Mouse (Mus musculus): Measurements from ENCODE around the gene Sulf2.

Sulf2 gene

GRCm38 (mm10) chr2:166119992-166120391, 35.5 kb downstream of the Sulf2 start:
- DNase-seq (ENCODE audit: low read depth, low spot score) = no peak

GRCm38 (mm10) chr2:166116704-166117103, 38.8 kb downstream of the Sulf2 start:
- no peak for DNase-seq (ENCODE audit: low read depth, low spot score)

- DNase-seq (ENCODE audit: low read depth, low spot score) = no peak
These were observed 39.2 kb downstream of the Sulf2 start for GRCm38 (mm10) chr2:166116278-166116608.

- no peak for DNase-seq (ENCODE audit: low read depth, low spot score)
These were observed 39.7 kb downstream of the Sulf2 start for GRCm38 (mm10) chr2:166115571-166116277.

GRCm38 (mm10) chr2:166112986-166113385, 42.5 kb downstream of the Sulf2 start:
- no peak for DNase-seq (ENCODE audit: low read depth, low spot score)

- no peak for DNase-seq (ENCODE audit: low read depth, low spot score)
These were observed 43.6 kb downstream of the Sulf2 start for GRCm38 (mm10) chr2:166111831-166112250.

- DNase-seq (ENCODE audit: low read depth, low spot score) = no peak
These were observed 44.2 kb downstream of the Sulf2 start for GRCm38 (mm10) chr2:166111238-166111637.

- no peak for DNase-seq (ENCODE audit: low read depth, low spot score)
These were observed 44.7 kb downstream of the Sulf2 start for GRCm38 (mm10) chr2:166110764-166111163.

GRCm38 (mm10) chr2:166108326-166108725, 47.1 kb downstream of the Sulf2 start:
- peak; percentile 58 for DNase-seq (ENCODE audit: low read depth, low spot score)

- no peak for DNase-seq (ENCODE audit: low read depth, low spot score)
These were observed 47.6 kb downstream of the Sulf2 start for GRCm38 (mm10) chr2:166107911-166108310.

GRCm38 (mm10) chr2:166106631-166107030, 48.8 kb downstream of the Sulf2 start:
- DNase-seq (ENCODE audit: low read depth, low spot score) = no peak

GRCm38 (mm10) chr2:166105911-166106310, 49.6 kb downstream of the Sulf2 start:
- DNase-seq (ENCODE audit: low read depth, low spot score) = no peak

GRCm38 (mm10) chr2:166102893-166103292, 52.6 kb downstream of the Sulf2 start:
- no peak for DNase-seq (ENCODE audit: low read depth, low spot score)

- no peak for DNase-seq (ENCODE audit: low read depth, low spot score)
These were observed 54.9 kb downstream of the Sulf2 start for GRCm38 (mm10) chr2:166100309-166101262.

GRCm38 (mm10) chr2:166098292-166098933, 57.0 kb downstream of the Sulf2 start:
- no peak for DNase-seq (ENCODE audit: low read depth, low spot score)

GRCm38 (mm10) chr2:166097443-166098291, 57.8 kb downstream of the Sulf2 start:
- no peak for DNase-seq (ENCODE audit: low read depth, low spot score)

- DNase-seq (ENCODE audit: low read depth, low spot score) = no peak
These were observed 58.6 kb downstream of the Sulf2 start for GRCm38 (mm10) chr2:166096834-166097233.

- no peak for DNase-seq (ENCODE audit: low read depth, low spot score)
These were observed 59.2 kb downstream of the Sulf2 start for GRCm38 (mm10) chr2:166096300-166096699.

GRCm38 (mm10) chr2:166092412-166092811, 63.1 kb downstream of the Sulf2 start:
- DNase-seq (ENCODE audit: low read depth, low spot score) = no peak

- DNase-seq (ENCODE audit: low read depth, low spot score) = no peak
These were observed 63.9 kb downstream of the Sulf2 start for GRCm38 (mm10) chr2:166091599-166091998.

- no peak for DNase-seq (ENCODE audit: low read depth, low spot score)
These were observed 65.3 kb downstream of the Sulf2 start for GRCm38 (mm10) chr2:166090131-166090581.

Data from brain, embryonic 18.5 days (tissue).